Mouse (Mus musculus) right cerebral cortex, postnatal 10 days (tissue): ENCODE data around the gene Dolk.

Experiments used
- DNase-seq, 2 experiments: peaks; one replicate each; pipeline ENCODE4 v3.0.0; 2021; ENCODE audit warnings: low spot score in 2 of 2

The Dolk gene

GRCm38 (mm10) chr2:30250166-30251128 lies 35.7 kb downstream of the Dolk start:
- DNase-seq = no peak

- DNase-seq = no peak
Measured at GRCm38 (mm10) chr2:30249182-30249581, 37.0 kb downstream of the Dolk start.

- no peak for DNase-seq
Measured at GRCm38 (mm10) chr2:30247681-30248080, 38.5 kb downstream of the Dolk start.

GRCm38 (mm10) chr2:30247036-30247435 lies 39.1 kb downstream of the Dolk start:
- DNase-seq = no peak

GRCm38 (mm10) chr2:30244595-30245178 lies 41.4 kb downstream of the Dolk start:
- no peak for DNase-seq

GRCm38 (mm10) chr2:30243391-30243790 lies 42.7 kb downstream of the Dolk start:
- DNase-seq = no peak

GRCm38 (mm10) chr2:30242509-30242908 lies 43.6 kb downstream of the Dolk start:
- no peak for DNase-seq

- no peak for DNase-seq
Measured at GRCm38 (mm10) chr2:30240267-30240666, 45.9 kb downstream of the Dolk start, which contains the start of gene Gm28035. Gene Gm28035, plus strand, starts transcription at chr2:30240567.

- DNase-seq = no peak
Measured at GRCm38 (mm10) chr2:30239777-30240176, 46.4 kb downstream of the Dolk start.

GRCm38 (mm10) chr2:30238906-30239465 lies 47.1 kb downstream of the Dolk start:
- DNase-seq = no peak

GRCm38 (mm10) chr2:30237881-30238280 lies 48.3 kb downstream of the Dolk start:
- peak; percentile 80 to 82 for DNase-seq

- peak; percentile 99 to 100 for DNase-seq
Measured at GRCm38 (mm10) chr2:30237199-30237880, 48.8 kb downstream of the Dolk start, which contains the start of gene Lrrc8a. Gene Lrrc8a, plus strand, starts transcription at chr2:30237715.

- DNase-seq = no peak
Measured at GRCm38 (mm10) chr2:30236426-30237198, 49.5 kb downstream of the Dolk start.

GRCm38 (mm10) chr2:30235593-30235992 lies 50.5 kb downstream of the Dolk start:
- DNase-seq = no peak
